ENCODE assay signal across 13 mouse cellular contexts in the genomic region with DNA sequence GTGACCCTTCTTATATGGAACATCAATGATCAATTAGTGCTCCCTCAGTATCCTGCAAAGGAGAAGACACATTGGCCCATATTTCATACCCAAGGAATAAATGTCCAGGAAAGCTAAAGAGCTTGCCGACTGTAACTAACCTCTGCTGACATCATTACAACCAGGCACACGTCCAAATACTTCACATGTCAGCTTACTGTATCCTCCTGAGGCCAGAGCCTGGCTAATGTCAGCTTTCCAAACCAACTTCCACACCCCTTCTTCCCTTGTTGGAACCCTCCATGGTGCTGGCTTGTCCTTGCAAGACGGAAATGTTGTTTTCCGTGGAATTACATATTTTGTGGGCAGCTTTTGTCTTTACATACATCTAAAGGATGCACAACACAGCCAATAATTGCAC.
DNase-seq lines count a peak whose midpoint lies in the region; ATAC-seq lines count a peak whose summit lies in the region.
"Had no signal": no experiment of that assay in that cellular context is flagged by ENCODE, and none has a peak within 500 bp of the region (broad histone marks: within the 10 kb centered on the region; RNA-seq: fewer than 3 reads in every experiment).

No protein-coding gene starts in this region.

- DNase-seq in heart, adult 9 months (ENCODE audit: low spot score in 2 of 2): peak; percentile 9 to 12
- no peak for DNase-seq in heart, adult 11 months
- no peak for DNase-seq in midbrain, embryonic 11.5 days (ENCODE audit: low spot score, missing footprints)
- peak; percentile 61 for DNase-seq in brain, adult 2 months (ENCODE audit: low read depth, low spot score)
- no peak for DNase-seq in thymus, postnatal 14 days
- DNase-seq: right cerebral cortex, postnatal 14 days had no signal

- WGBS in midbrain, embryonic 16.5 days: 68% methylated on average over 4 of the region's 4 CpGs
- WGBS in midbrain, embryonic 11.5 days: 78% methylated on average over 4 of the region's 4 CpGs
- WGBS in intestine, embryonic 15.5 days: 46% methylated on average over 4 of the region's 4 CpGs
- 73% methylated on average over 4 of the region's 4 CpGs for WGBS in forebrain, embryonic 12.5 days

- H3K9me3 ChIP-seq in midbrain, embryonic 16.5 days (replicated peaks; ENCODE audit: control insufficient read depth, low read length, poor library complexity, severe bottlenecking): no peaks in the 10 kb centered on the region
- H3K9me3 ChIP-seq in midbrain, embryonic 11.5 days (ENCODE audit: control insufficient read depth, low read length): no peaks in the 10 kb centered on the region
- H3K9me3 ChIP-seq in intestine, embryonic 15.5 days: no peaks in the 10 kb centered on the region
- H3K9me3 ChIP-seq in forebrain, embryonic 12.5 days: no peaks in the 10 kb centered on the region
- H3K9me3 ChIP-seq: limb, embryonic 12.5 days had no signal

- H3K27ac ChIP-seq in midbrain, embryonic 16.5 days (ENCODE audit: low read length): no peak overlapping the region
- H3K27ac ChIP-seq in midbrain, embryonic 11.5 days (ENCODE audit: low read depth, low read length): no peak overlapping the region
- no peak overlapping the region for H3K27ac ChIP-seq in intestine, embryonic 15.5 days
- no peak overlapping the region for H3K27ac ChIP-seq in forebrain, embryonic 12.5 days
- H3K27ac ChIP-seq: heart, adult 2 months; limb, embryonic 12.5 days had no signal

- H3K4me3 ChIP-seq in midbrain, embryonic 16.5 days (ENCODE audit: low read depth, low read length): no peak overlapping the region
- H3K4me3 ChIP-seq in midbrain, embryonic 11.5 days (ENCODE audit: low read depth, low read length): no peak overlapping the region
- H3K4me3 ChIP-seq in intestine, embryonic 15.5 days (replicated peaks): no peak overlapping the region
- H3K4me3 ChIP-seq in forebrain, embryonic 12.5 days (replicated peaks): no peak overlapping the region
- H3K4me3 ChIP-seq: erythroblast, embryonic 14.5 days; heart, adult 2 months; limb, embryonic 12.5 days had no signal

- H3K36me3 ChIP-seq in midbrain, embryonic 16.5 days (ENCODE audit: control insufficient read depth, insufficient read depth, low read length): no peaks in the 10 kb centered on the region
- no peaks in the 10 kb centered on the region for H3K36me3 ChIP-seq in midbrain, embryonic 11.5 days (ENCODE audit: control insufficient read depth, insufficient read depth, low read length)
- H3K36me3 ChIP-seq in intestine, embryonic 15.5 days: no peaks in the 10 kb centered on the region
- H3K36me3 ChIP-seq in forebrain, embryonic 12.5 days (replicated peaks): no peaks in the 10 kb centered on the region
- H3K36me3 ChIP-seq: limb, embryonic 12.5 days had no signal

- H3K4me2 ChIP-seq in midbrain, embryonic 16.5 days (ENCODE audit: low read length): no peak overlapping the region
- H3K4me2 ChIP-seq in midbrain, embryonic 11.5 days: no peak overlapping the region
- no peak overlapping the region for H3K4me2 ChIP-seq in intestine, embryonic 15.5 days (replicated peaks)
- no peak overlapping the region for H3K4me2 ChIP-seq in forebrain, embryonic 12.5 days
- H3K4me2 ChIP-seq: limb, embryonic 12.5 days had no signal

- no peaks in the 10 kb centered on the region for H3K4me1 ChIP-seq in midbrain, embryonic 16.5 days (ENCODE audit: control insufficient read depth, insufficient read depth, low read length)
- H3K4me1 ChIP-seq in midbrain, embryonic 11.5 days (ENCODE audit: control insufficient read depth, insufficient read depth, low read length): no peaks in the 10 kb centered on the region
- H3K4me1 ChIP-seq in intestine, embryonic 15.5 days (replicated peaks): no peaks in the 10 kb centered on the region
- H3K4me1 ChIP-seq in forebrain, embryonic 12.5 days: no peaks in the 10 kb centered on the region

- peak; percentile 47; the same call in 1 of the 2 replicates for ATAC-seq in midbrain, embryonic 16.5 days
- no peak for ATAC-seq in midbrain, embryonic 11.5 days (ENCODE audit: low FRiP score)
- ATAC-seq in intestine, embryonic 15.5 days: peak; percentile 71
- no peak for ATAC-seq in forebrain, embryonic 12.5 days (ENCODE audit: low FRiP score)

- H3K9ac ChIP-seq in midbrain, embryonic 16.5 days (ENCODE audit: low read depth, low read length): no peak overlapping the region
- no peak overlapping the region for H3K9ac ChIP-seq in midbrain, embryonic 11.5 days (ENCODE audit: low read length)
- H3K9ac ChIP-seq in intestine, embryonic 15.5 days: no peak overlapping the region
- H3K9ac ChIP-seq in forebrain, embryonic 12.5 days: no peak overlapping the region
- H3K9ac ChIP-seq: limb, embryonic 12.5 days had no signal

- no peaks in the 10 kb centered on the region for H3K27me3 ChIP-seq in midbrain, embryonic 16.5 days (ENCODE audit: control insufficient read depth, insufficient read depth, low read depth, low read length)
- no peaks in the 10 kb centered on the region for H3K27me3 ChIP-seq in midbrain, embryonic 11.5 days (ENCODE audit: control insufficient read depth, insufficient read depth, low read length)
- H3K27me3 ChIP-seq in intestine, embryonic 15.5 days (replicated peaks): no peaks in the 10 kb centered on the region
- no peaks in the 10 kb centered on the region for H3K27me3 ChIP-seq in forebrain, embryonic 12.5 days
- H3K27me3 ChIP-seq: CH12.LX; limb, embryonic 12.5 days had no signal

Comparison
In these comparisons a context has a peak if more than half of its experiments do, and no peak if none do; other contexts are left out.
1. DNase-seq: peak in heart, adult 9 months (2 of 2) and brain, adult 2 months (single experiment); none in heart, adult 11 months (single experiment), midbrain, embryonic 11.5 days (single experiment) and thymus, postnatal 14 days (single experiment).
2. ATAC-seq: peak in midbrain, embryonic 16.5 days (single experiment) and intestine, embryonic 15.5 days (single experiment); none in midbrain, embryonic 11.5 days (single experiment) and forebrain, embryonic 12.5 days (single experiment).